Mouse (Mus musculus) cerebellum, adult 2 months (tissue): ENCODE results near the gene Scamp3. TPM values are rescaled to one million over a fixed set of nuclear protein-coding genes. Genes with fewer than 3 reads are reported as not detected.

ENCODE experiments used
- DNase-seq, 2 experiments: peaks; one replicate each; pipeline ENCODE4 v3.0.0; 2021
- H3K27ac ChIP-seq: fragments of 200-500 bp; 2 replicates; pipeline ENCODE4 v1.5.1; 2012; ENCODE audit warnings: low read length, control low read depth, inconsistent platforms; ENCODE audit not compliant: insufficient read depth
- H3K27me3 ChIP-seq: fragments of 200-500 bp; 2 replicates; pipeline ENCODE4 v1.6.1; 2012; ENCODE audit warnings: inconsistent platforms, mild to moderate bottlenecking, low read length, moderate library complexity; ENCODE audit not compliant: control insufficient read depth, insufficient read depth
- H3K4me1 ChIP-seq: fragments of 200-500 bp; 2 replicates; pipeline ENCODE4 v1.6.1; 2011; ENCODE audit warnings: low read length; ENCODE audit not compliant: control insufficient read depth, insufficient read depth
- H3K4me3 ChIP-seq: fragments of 200-500 bp; replicated peaks from 2 replicates; pipeline ENCODE3; 2011; ENCODE audit warnings: mild to moderate bottlenecking, low read depth, low read length, control low read depth; ENCODE audit not compliant: insufficient read depth
- CTCF ChIP-seq: fragments of 200-500 bp; IDR thresholded peaks from 2 replicates; pipeline ENCODE4 v1.5.1; 2011; ENCODE audit warnings: low read depth, mild to moderate bottlenecking, control low read depth, low read length, moderate library complexity, borderline replicate concordance; ENCODE audit not compliant: insufficient read depth
- POLR2A ChIP-seq: fragments of 200-500 bp; IDR thresholded peaks from 2 replicates; pipeline ENCODE4 v1.6.1; 2011; ENCODE audit warnings: low read length, control low read depth, borderline replicate concordance; ENCODE audit not compliant: insufficient read depth
- WGBS: fragments of 180-500 bp; shearing (Covaris S2); methylation state at CpG from one replicate; pipeline ENCODE4 v1.1.7; 2018; 5-methylcytosine and 5-hydroxymethylcytosine counted together
- polyA plus RNA-seq: library from polyadenylated mRNA; depleted of rRNA; stranded (reverse); fragments of >200 nt; gene quantifications from 2 replicates; pipeline ENCODE4 v1.2.3, GENCODE M21; 2012

The Scamp3 gene
- polyA plus RNA-seq, 1 experiment, result 121 TPM

DNA sequence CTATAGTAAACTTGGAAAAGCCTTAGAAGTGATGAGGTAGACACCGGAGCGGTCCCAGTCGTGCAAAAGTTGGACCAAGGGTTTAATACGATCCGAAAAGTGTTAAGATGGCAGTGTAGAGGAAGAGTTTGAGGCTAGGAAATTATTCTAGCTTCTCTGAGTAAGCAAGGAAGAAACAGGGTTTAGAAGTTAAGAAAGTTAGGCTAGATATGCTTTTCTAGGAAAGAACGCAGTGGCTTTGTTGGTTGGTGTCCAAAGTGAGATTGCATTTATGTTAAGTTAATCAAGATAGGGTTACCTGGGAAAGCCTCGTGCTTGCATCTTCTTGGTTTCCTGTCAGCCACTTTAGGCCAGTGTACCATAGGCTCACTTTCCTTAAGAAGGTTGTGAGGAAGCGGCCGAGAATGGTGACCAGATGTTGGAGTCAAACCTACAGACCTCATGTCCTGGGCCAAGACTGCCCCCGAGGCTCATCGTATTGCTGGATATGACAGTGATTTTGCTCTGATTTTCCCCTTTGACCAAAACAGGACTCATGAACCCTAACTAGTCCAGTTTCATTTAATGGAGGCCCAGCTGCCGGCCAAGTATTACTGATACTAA lies 11.9 kb upstream of the Scamp3 start:
- Histone ChIP-seq H3K4me1 (peaks cover 5% of the 10 kb centered on the region; the same call in 1 of the 2 replicates), H3K27ac (peak overlapping the region; percentile 26), H3K4me3 (peak overlapping the region; percentile 83), H3K27me3 (no peaks in the 10 kb centered on the region)
- WGBS, result 14% methylated on average over 12 of the region's 12 CpGs
- no peak for DNase-seq
- TF ChIP-seq CTCF (no peak), POLR2A (no peak)

DNA sequence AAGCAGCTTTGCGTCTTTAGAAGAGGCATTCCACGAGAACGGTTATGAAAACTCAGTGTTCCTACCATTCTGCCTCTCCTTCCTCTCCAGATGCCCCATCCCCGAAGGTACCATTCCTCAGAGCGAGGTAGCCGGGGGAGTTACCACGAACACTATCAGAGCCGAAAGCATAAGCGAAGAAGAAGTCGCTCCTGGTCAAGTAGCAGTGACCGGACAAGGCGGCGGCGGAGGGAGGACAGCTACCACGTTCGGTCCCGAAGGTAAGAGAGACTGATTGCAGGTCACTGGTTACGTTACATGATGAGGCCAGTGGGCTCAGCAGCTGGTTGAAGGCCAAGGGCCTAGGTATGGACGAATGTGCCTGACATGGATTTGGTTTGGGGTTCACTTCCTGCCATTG lies 10.3 kb upstream of the Scamp3 start:
- no peak for TF ChIP-seq POLR2A
- no peak for TF ChIP-seq CTCF
- peak in 1 of 2 experiments; percentile 10 for DNase-seq

DNA sequence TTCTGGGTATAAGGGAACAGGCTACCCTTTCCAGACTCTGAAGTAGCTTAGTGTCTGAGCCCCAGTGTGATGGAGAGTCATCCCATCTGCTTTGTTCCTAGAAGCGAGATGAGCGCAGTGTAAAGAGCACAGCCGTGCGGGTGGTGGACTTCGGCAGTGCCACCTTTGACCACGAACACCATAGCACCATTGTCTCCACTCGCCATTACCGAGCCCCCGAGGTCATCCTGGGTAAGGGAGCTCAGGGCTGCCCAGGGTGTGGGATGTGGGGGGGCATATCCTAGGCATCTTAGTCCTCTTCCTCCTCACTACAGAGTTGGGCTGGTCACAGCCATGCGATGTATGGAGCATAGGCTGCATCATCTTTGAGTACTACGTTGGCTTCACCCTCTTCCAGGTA lies 2.4 kb upstream of the Scamp3 start:
- TF ChIP-seq POLR2A (no peak), CTCF (no peak)
- no peak overlapping the region for H3K4me3 ChIP-seq
- H3K27ac ChIP-seq, result no peak overlapping the region
- H3K27me3 ChIP-seq, result no peaks in the 10 kb centered on the region
- peak in 1 of 2 experiments; percentile 8 for DNase-seq
- 86% methylated on average over 11 of the region's 11 CpGs for WGBS
- H3K4me1 ChIP-seq, result peaks cover 11% of the 10 kb centered on the region; the same call in 1 of the 2 replicates

More for the DNA sequence above, 10.3 kb upstream of the Scamp3 start:
- no peaks in the 10 kb centered on the region for H3K27me3 ChIP-seq
- no peak overlapping the region for H3K27ac ChIP-seq
- peaks cover 2% of the 10 kb centered on the region; the same call in 1 of the 2 replicates for H3K4me1 ChIP-seq
- H3K4me3 ChIP-seq, result no peak overlapping the region
- 90% methylated on average over 19 of the region's 19 CpGs for WGBS

DNA sequence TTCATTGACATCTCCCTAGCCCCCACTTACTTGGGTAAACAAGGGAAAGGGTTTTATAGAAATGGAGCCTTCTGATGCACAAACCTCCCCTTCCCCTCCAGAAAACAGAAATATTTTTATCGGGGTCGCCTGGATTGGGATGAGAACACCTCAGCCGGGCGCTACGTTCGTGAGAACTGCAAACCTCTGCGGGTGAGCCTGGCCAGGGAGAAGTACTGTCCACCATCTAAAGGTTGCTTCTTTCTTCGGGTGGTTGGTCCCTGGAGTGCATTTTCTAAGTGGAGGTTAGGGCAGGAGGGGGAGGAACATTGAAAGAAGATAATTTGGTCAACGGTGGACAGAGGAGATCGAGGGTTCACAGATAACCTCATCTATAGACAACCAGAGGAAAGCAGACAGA lies 1.7 kb upstream of the Scamp3 start:
- WGBS, result 89% methylated on average over 10 of the region's 10 CpGs

DNA sequence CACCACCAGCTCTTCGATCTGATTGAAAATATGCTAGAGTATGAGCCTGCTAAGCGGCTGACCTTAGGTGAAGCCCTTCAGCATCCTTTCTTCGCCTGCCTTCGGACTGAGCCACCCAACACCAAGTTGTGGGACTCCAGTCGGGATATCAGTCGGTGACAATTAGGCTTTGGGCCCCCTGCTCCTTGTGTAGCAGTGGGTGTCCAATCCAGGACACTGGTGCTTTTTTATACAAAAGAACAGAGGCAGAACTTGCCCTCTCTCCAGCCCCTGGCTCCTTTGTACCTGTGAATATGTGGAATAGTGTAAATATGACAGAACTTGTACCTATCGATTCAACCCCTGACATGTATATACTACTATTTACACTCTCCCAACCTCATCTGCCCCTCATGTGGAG lies 852 bp upstream of the Scamp3 start:
- DNase-seq, result peak in 1 of 2 experiments; percentile 25
- no peak overlapping the region for H3K27ac ChIP-seq
- WGBS, result 84% methylated on average over 7 of the region's 7 CpGs
- H3K4me1 ChIP-seq, result peaks cover 11% of the 10 kb centered on the region; the same call in 1 of the 2 replicates
- no peak overlapping the region for H3K4me3 ChIP-seq
- no peaks in the 10 kb centered on the region for H3K27me3 ChIP-seq
- TF ChIP-seq CTCF, result no peak
- no peak for TF ChIP-seq POLR2A

More for the DNA sequence above, 1.7 kb upstream of the Scamp3 start:
- Histone ChIP-seq H3K4me1 (peaks cover 11% of the 10 kb centered on the region; the same call in 1 of the 2 replicates), H3K27ac (no peak overlapping the region), H3K4me3 (no peak overlapping the region), H3K27me3 (no peaks in the 10 kb centered on the region)
- peak in 1 of 2 experiments; percentile 8 for DNase-seq
- TF ChIP-seq POLR2A, result no peak

DNA sequence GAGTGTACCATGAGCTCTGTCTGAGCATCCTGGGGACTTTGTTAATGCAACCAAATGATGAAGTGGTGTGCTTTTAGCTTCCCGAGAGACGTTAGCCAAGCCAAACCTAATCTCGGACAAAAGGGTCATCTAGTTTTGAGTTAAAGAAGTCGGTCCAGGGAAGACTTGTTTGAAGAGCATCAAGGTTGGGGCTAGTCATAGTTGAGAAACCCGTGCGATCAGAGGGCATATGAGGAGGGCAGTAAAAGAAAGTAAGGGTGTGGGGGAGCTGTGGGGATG lies 773 bp downstream of the Scamp3 start:
- Histone ChIP-seq H3K27me3 (no peaks in the 10 kb centered on the region), H3K4me3 (peak overlapping the region; percentile 90), H3K4me1 (peaks cover 11% of the 10 kb centered on the region; the same call in 1 of the 2 replicates), H3K27ac (peak overlapping the region; percentile 47)
- TF ChIP-seq POLR2A (no peak), CTCF (no peak)
- DNase-seq, result no peak
- WGBS, result 6% methylated on average over 6 of the region's 6 CpGs

DNA sequence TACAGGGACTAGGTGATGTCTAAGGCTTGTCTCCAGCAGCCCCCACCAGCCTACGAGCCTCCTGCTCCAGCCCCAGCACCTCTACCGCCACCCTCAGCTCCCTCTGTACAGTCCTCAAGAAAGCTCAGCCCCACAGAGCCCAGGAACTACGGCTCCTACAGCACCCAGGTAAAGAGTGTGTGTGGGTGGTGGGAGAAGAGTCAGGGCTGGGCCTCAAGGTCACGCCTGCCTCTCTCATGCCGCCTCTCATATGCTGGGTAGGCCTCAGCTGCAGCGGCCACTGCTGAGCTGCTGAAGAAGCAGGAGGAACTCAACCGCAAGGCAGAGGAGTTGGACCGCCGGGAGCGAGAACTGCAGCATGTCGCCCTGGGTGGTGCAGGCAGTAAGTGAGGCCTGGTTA lies 1.8 kb downstream of the Scamp3 start:
- H3K27me3 ChIP-seq, result no peaks in the 10 kb centered on the region
- peaks cover 14% of the 10 kb centered on the region for H3K4me1 ChIP-seq
- no peak for DNase-seq
- no peak overlapping the region for H3K4me3 ChIP-seq
- H3K27ac ChIP-seq, result no peak overlapping the region
- no peak for TF ChIP-seq POLR2A
- no peak for TF ChIP-seq CTCF
- 86% methylated on average over 11 of the region's 11 CpGs for WGBS

DNA sequence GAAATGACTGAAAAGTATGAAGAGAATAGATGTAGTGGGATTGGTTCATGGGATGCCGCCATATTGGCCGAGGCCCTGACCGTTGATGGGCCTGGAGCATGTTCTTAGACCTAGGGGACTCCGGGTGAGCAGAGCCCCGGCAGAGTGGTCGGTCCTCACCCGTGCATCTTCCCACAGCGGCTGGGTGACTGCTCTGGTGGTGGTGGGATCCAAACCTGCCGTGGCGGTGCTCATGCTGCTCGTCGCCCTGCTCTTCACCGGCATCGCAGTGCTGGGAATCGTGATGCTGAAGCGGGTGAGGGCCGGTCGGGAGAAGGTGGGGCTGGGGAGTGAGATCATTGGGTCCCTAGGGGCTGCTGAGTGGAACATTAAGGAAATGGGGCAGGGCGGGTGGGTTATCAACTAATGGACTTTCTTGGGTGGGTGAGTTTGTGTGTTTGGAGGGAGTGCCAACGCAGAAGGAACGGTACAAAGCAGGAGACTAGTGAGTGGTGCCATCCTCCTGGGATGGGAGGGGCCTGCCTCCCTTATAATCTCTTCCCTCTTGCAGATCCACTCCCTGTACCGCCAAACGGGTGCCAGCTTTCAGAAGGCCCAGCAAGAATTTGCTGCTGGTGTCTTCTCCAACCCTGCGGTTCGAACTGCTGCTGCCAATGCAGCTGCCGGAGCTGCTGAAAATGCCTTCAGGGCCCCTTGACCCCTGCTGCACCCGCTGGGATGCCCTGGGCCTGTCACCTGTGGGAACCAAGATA lies 4.7 kb downstream of the Scamp3 start:
- no peak overlapping the region for H3K4me3 ChIP-seq
- H3K4me1 ChIP-seq, result peaks cover 19% of the 10 kb centered on the region
- H3K27me3 ChIP-seq, result no peaks in the 10 kb centered on the region
- TF ChIP-seq CTCF, result no peak
- no peak for TF ChIP-seq POLR2A
- 91% methylated on average over 27 of the region's 27 CpGs for WGBS
- H3K27ac ChIP-seq, result no peak overlapping the region
- DNase-seq, result no peak
